Mouse (Mus musculus): Measurements from ENCODE around the gene Mup6. TPM values are rescaled to one million over a fixed set of nuclear protein-coding genes. Genes with fewer than 3 reads are reported as not detected.

Mup6 gene
- not detected in 2 replicates for polyA plus RNA-seq (2014; fragmentation: Nextera tagmentation; extraction: Ambion mirVana)

DNA sequence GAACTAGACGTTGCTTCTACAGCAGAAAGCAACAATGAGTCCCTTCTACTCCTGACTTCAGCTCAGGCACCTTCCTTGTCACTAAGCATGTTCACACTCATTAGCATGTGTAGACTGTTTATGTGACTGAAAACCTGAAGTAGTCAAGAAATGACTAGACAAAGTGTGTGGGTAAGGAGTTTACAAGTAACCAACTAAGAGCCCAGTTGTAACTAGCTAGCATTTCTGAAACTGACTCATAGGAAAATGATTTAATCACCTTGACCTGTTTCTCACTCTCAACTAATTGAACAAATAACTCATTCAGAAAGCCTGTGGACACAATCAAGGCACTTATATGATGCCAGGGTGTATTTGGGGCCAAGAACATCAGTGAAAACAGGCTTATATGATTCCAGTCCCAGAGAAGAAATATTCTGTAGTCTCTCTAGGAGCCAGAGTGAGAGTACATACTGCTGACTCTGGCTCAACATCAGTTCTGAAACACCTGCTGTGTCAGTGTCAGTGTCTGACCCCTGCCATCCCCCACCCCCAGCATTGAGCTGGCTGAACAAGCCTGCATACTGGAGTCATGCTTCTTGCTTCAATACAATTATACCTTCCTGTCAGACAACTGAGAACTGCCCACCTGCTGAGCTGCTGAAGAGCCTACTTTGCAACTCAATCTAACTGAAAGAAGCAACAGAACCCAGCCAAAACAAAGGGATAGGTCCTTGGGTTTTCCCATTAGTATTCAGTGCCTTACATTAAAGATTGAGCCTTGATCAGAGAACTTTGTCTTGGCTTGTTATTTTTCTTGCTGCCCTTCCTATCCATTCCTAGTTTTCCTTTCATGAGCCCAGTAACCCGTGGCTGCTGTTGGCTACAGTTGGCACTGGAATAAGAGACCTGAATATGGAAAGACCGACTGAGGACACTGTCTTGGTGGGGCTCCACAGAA, at the start of gene Mup6:
Gene Mup6 (plus strand): TSS at position 890 of the 940 bp plus-strand sequence.
- Histone ChIP-seq H3K4me2 (ENCODE audit: low read depth, low read length, severe bottlenecking) (no peak within 1 kb of the TSS), H3K27me3 (ENCODE audit: control insufficient read depth, insufficient read depth, low read length) (no peaks in the 10 kb centered on the region), H3K4me3 (ENCODE audit: low read depth, low read length) (no peak within 1 kb of the TSS), H3K9ac (ENCODE audit: low read length) (no peak within 1 kb of the TSS), H3K9me3 (ENCODE audit: control insufficient read depth, low read length) (no peaks in the 10 kb centered on the region), H3K36me3 (ENCODE audit: control insufficient read depth, insufficient read depth, low read length) (no peaks in the 10 kb centered on the region), H3K4me1 (replicated peaks; ENCODE audit: control insufficient read depth, insufficient read depth, low read length) (no peaks in the 10 kb centered on the region), H3K27ac (ENCODE audit: low read depth, low read length) (no peak within 1 kb of the TSS)
- ATAC-seq (replicated peaks; ENCODE audit: low FRiP score): no peak
- WGBS: 32% methylated on average over 3 of the region's 3 CpGs
- DNase-seq (ENCODE audit: low spot score): no peak

DNA sequence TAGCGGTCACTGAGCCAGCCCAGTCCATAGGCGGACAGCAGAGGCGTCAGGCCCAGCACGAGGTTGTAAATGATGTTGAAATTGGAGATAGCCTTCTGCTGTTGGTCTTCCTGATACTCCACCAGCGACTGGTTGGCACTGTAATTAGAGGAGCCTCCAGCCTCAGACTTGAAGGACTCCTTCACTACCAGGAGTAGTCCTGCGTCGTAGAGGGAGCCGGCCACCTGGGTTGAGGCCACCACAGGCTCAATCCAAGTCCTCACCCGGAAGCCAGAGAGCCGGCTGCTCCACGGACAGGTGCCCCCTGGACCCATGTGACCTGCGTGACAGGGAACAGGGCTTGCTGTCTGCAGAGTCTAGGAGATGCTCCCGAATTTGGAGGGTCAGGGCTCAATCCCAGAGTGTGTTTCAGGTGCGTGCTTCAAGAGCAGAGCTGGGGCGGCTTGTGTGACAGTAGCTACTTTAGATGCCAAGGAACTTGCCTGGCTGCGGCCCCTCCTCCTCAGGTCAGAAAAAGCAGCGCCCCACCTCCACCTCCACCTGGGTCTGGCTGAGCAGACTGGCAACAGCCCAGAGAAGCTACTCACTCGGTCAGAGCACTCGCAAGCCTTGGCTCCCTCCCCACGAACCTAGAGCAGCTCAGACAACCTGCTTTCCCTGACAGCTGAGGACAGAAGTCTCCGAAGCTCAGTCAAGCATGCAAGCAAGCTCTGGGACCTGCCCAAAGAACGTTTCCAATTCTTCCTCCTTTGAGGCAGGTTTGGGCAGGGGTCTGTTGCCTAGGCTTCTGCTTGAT, 49.3 kb upstream of the Mup6 start, which contains the start of gene Slc46a2:
Gene Slc46a2 (minus strand): TSS at position 449 of the 796 bp plus-strand sequence.
- WGBS: 19% methylated on average over 22 of the region's 22 CpGs
- H3K4me3 ChIP-seq (ENCODE audit: low read depth, low read length): no peak within 1 kb of the TSS
- no peaks in the 10 kb centered on the region for H3K27me3 ChIP-seq (ENCODE audit: control insufficient read depth, insufficient read depth, low read length)

DNA sequence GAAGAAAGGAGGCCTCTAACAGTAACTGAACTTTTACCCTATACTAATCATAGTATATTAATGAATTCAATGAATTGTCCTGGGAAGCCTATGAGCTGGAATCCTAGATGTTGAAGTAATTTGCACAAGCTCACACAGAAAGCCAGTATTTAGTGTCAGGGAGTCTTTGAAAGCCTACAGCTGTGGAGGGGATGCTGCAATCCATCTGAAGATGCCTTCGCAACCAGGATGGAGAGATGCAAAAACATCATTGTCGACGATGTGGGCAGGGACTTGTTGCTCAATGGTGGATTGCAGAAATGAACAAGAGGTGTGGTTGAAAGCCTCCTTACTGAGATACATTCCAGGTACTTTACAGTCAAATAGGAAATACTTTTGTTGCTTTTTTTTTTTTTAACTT, 46.1 kb upstream of the Mup6 start:
- Histone ChIP-seq H3K4me2 (ENCODE audit: low read depth, low read length, severe bottlenecking) (no peak overlapping the region), H3K4me1 (replicated peaks; ENCODE audit: control insufficient read depth, insufficient read depth, low read length) (no peaks in the 10 kb centered on the region), H3K27me3 (ENCODE audit: control insufficient read depth, insufficient read depth, low read length) (no peaks in the 10 kb centered on the region), H3K9me3 (ENCODE audit: control insufficient read depth, low read length) (no peaks in the 10 kb centered on the region), H3K36me3 (ENCODE audit: control insufficient read depth, insufficient read depth, low read length) (no peaks in the 10 kb centered on the region), H3K4me3 (ENCODE audit: low read depth, low read length) (no peak overlapping the region), H3K9ac (ENCODE audit: low read length) (no peak overlapping the region), H3K27ac (ENCODE audit: low read depth, low read length) (no peak overlapping the region)
- 94% methylated on average over 3 of the region's 3 CpGs for WGBS
- no peak for DNase-seq (ENCODE audit: low spot score)
- ATAC-seq (replicated peaks; ENCODE audit: low FRiP score): no peak

More for the DNA sequence above, 49.3 kb upstream of the Mup6 start, which contains the start of gene Slc46a2:
- Histone ChIP-seq H3K4me1 (replicated peaks; ENCODE audit: control insufficient read depth, insufficient read depth, low read length) (no peaks in the 10 kb centered on the region), H3K4me2 (ENCODE audit: low read depth, low read length, severe bottlenecking) (no peak within 1 kb of the TSS), H3K9ac (ENCODE audit: low read length) (no peak within 1 kb of the TSS), H3K36me3 (ENCODE audit: control insufficient read depth, insufficient read depth, low read length) (no peaks in the 10 kb centered on the region), H3K9me3 (ENCODE audit: control insufficient read depth, low read length) (no peaks in the 10 kb centered on the region), H3K27ac (ENCODE audit: low read depth, low read length) (no peak within 1 kb of the TSS)
- DNase-seq (ENCODE audit: low spot score) (no peak), ATAC-seq (replicated peaks; ENCODE audit: low FRiP score) (no peak)

DNA sequence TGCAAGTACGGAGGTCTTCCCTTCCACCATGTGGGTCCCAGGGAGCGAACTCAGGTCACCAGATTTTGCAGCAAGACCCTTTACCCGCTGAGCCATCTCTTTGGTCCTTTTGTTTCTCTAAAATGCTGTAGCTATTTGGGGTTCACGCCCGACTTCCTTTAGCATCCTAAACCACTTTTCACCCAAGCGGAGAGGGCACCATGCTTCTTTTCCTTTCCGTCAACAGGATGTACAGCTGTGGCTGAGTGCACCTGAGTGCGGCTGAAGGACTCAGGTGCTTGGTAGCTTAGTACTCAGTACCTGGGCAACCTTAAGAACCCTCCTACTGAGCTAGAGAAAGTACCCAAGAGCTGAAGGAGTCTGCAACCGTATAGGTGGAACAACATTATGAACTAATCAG, 39.0 kb upstream of the Mup6 start:
- H3K9ac ChIP-seq (ENCODE audit: low read length): no peak overlapping the region
- no peaks in the 10 kb centered on the region for H3K4me1 ChIP-seq (replicated peaks; ENCODE audit: control insufficient read depth, insufficient read depth, low read length)
- no peak overlapping the region for H3K4me3 ChIP-seq (ENCODE audit: low read depth, low read length)
- no peaks in the 10 kb centered on the region for H3K27me3 ChIP-seq (ENCODE audit: control insufficient read depth, insufficient read depth, low read length)
- H3K9me3 ChIP-seq (ENCODE audit: control insufficient read depth, low read length): no peaks in the 10 kb centered on the region
- WGBS: 82% methylated on average over 9 of the region's 9 CpGs
- no peak overlapping the region for H3K4me2 ChIP-seq (ENCODE audit: low read depth, low read length, severe bottlenecking)
- DNase-seq (ENCODE audit: low spot score) (no peak), ATAC-seq (replicated peaks; ENCODE audit: low FRiP score) (no peak)
- H3K36me3 ChIP-seq (ENCODE audit: control insufficient read depth, insufficient read depth, low read length): no peaks in the 10 kb centered on the region
- no peak overlapping the region for H3K27ac ChIP-seq (ENCODE audit: low read depth, low read length)

DNA sequence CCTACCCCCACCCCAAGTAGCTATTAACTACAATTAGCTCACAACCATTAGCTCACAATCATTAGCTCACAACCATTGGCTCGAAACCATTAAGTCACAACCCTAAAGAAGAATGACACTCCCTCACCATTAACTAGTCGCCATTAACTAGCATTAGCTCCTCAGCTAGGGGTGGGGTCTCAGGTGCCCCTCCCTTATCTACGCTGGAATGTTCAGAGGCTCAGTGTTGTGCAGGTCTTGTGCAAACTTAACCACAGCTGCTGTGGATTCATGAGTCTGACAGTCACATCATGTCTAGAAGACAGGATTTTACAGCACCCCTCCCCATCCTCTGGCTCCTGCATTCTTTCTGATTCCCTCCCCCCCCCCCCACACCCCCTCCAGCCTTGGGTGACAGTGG, 36.4 kb upstream of the Mup6 start:
- H3K4me3 ChIP-seq (ENCODE audit: low read depth, low read length): no peak overlapping the region
- no peak overlapping the region for H3K9ac ChIP-seq (ENCODE audit: low read length)
- no peaks in the 10 kb centered on the region for H3K27me3 ChIP-seq (ENCODE audit: control insufficient read depth, insufficient read depth, low read length)
- WGBS: 89% methylated on average over 3 of the region's 3 CpGs
- no peaks in the 10 kb centered on the region for H3K4me1 ChIP-seq (replicated peaks; ENCODE audit: control insufficient read depth, insufficient read depth, low read length)
- no peaks in the 10 kb centered on the region for H3K36me3 ChIP-seq (ENCODE audit: control insufficient read depth, insufficient read depth, low read length)
- H3K4me2 ChIP-seq (ENCODE audit: low read depth, low read length, severe bottlenecking): no peak overlapping the region
- H3K27ac ChIP-seq (ENCODE audit: low read depth, low read length): no peak overlapping the region
- ATAC-seq (replicated peaks; ENCODE audit: low FRiP score) (0 out of 2 replicates have a peak, but pooled peaks have one; percentile 33), DNase-seq (ENCODE audit: low spot score) (no peak)
- H3K9me3 ChIP-seq (ENCODE audit: control insufficient read depth, low read length): no peaks in the 10 kb centered on the region

DNA sequence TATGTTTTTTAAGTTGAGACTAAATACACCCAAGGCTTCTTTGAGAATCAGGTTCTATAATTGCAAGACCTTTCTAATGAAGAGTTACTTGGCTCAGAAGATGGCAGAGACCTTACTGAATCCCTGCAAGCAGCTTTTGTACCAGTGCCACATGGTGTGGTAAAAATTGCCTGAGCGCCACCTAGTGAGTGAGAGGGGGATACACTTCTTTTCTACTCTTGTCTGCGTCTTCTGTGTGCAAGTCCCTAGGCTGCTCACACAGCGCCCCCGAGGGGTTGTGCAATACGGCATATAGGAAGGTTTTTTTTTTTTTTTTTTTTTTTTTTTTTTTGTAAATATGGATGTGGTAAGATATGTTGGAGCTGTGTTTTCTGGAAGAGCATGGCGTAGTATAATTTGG, 35.7 kb upstream of the Mup6 start:
- Histone ChIP-seq H3K4me2 (ENCODE audit: low read depth, low read length, severe bottlenecking) (no peak overlapping the region), H3K4me1 (replicated peaks; ENCODE audit: control insufficient read depth, insufficient read depth, low read length) (no peaks in the 10 kb centered on the region), H3K9ac (ENCODE audit: low read length) (no peak overlapping the region), H3K4me3 (ENCODE audit: low read depth, low read length) (no peak overlapping the region), H3K27me3 (ENCODE audit: control insufficient read depth, insufficient read depth, low read length) (no peaks in the 10 kb centered on the region), H3K36me3 (ENCODE audit: control insufficient read depth, insufficient read depth, low read length) (no peaks in the 10 kb centered on the region), H3K9me3 (ENCODE audit: control insufficient read depth, low read length) (no peaks in the 10 kb centered on the region), H3K27ac (ENCODE audit: low read depth, low read length) (no peak overlapping the region)
- DNase-seq (ENCODE audit: low spot score): peak; percentile 67
- no peak; the same call in 1 of the 2 replicates for ATAC-seq (replicated peaks; ENCODE audit: low FRiP score)
- WGBS: 24% methylated on average over 6 of the region's 6 CpGs

DNA sequence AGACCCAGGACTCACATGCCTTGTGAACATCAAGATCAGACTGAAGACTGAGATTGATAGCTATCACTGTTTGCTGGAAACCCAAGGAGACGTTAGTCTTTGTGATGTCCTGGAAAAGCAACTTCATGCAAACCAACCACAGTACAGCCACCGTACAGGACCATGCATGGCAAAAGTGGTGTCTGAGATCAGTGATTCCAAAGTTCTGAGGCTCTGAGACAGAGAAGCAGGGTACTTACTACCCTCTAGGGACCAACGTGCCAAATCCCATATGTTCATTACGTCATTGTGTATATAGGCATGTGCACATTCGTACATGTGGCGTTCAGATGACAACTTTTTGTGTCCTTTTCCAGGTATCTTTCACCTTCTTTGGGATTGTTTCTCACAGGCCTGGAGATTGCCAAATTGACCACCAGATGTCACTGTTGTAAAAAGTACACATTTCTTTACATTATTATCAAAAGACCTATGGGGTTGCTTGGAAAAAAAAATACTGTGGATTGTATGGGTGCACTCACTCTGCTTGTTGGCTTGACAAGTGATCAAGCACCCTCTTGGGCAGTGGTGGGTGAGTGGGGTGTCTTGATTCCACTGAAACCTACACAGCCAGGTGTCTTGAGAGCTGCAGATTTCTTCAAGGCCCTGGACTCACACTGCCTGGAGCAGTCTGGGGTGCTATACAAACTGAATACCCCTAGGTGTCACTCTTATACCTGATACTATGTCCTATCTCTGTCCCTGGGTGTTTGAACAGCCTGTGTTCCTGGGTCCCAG, 31.4 kb upstream of the Mup6 start:
- Histone ChIP-seq H3K27me3 (ENCODE audit: control insufficient read depth, insufficient read depth, low read length) (no peaks in the 10 kb centered on the region), H3K4me3 (ENCODE audit: low read depth, low read length) (no peak overlapping the region), H3K36me3 (ENCODE audit: control insufficient read depth, insufficient read depth, low read length) (no peaks in the 10 kb centered on the region), H3K4me2 (ENCODE audit: low read depth, low read length, severe bottlenecking) (no peak overlapping the region), H3K9me3 (ENCODE audit: control insufficient read depth, low read length) (no peaks in the 10 kb centered on the region), H3K27ac (ENCODE audit: low read depth, low read length) (no peak overlapping the region), H3K9ac (ENCODE audit: low read length) (no peak overlapping the region), H3K4me1 (replicated peaks; ENCODE audit: control insufficient read depth, insufficient read depth, low read length) (no peaks in the 10 kb centered on the region)
- 61% methylated on average over 6 of the region's 6 CpGs for WGBS
- DNase-seq (ENCODE audit: low spot score) (no peak), ATAC-seq (replicated peaks; ENCODE audit: low FRiP score) (peak; percentile 76)

DNA sequence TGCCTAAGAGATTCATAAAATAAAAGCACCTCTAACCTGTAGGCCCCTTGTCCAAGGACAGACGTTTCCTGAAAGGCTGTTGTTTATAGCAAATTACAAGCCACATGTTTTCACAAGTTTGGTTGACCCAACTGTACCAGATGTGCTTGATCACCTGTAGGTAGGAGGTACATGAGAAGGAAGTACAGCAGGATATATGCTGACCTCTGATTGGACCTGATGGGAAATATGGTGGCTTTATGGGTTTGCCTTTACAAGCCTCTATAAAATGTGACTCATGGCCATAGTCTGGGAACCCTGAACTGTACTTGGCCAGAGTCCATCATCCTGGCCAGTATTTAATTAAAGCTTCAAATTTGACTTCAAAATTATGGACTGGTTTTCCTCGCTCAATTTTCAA, 26.6 kb upstream of the Mup6 start:
- Histone ChIP-seq H3K27me3 (ENCODE audit: control insufficient read depth, insufficient read depth, low read length) (no peaks in the 10 kb centered on the region), H3K4me2 (ENCODE audit: low read depth, low read length, severe bottlenecking) (no peak overlapping the region), H3K36me3 (ENCODE audit: control insufficient read depth, insufficient read depth, low read length) (no peaks in the 10 kb centered on the region), H3K27ac (ENCODE audit: low read depth, low read length) (no peak overlapping the region), H3K9ac (ENCODE audit: low read length) (no peak overlapping the region), H3K9me3 (ENCODE audit: control insufficient read depth, low read length) (no peaks in the 10 kb centered on the region), H3K4me3 (ENCODE audit: low read depth, low read length) (no peak overlapping the region), H3K4me1 (replicated peaks; ENCODE audit: control insufficient read depth, insufficient read depth, low read length) (no peaks in the 10 kb centered on the region)
- DNase-seq (ENCODE audit: low spot score) (no peak), ATAC-seq (replicated peaks; ENCODE audit: low FRiP score) (no peak)
- 87% methylated on average over 2 of the region's 2 CpGs for WGBS
